Mouse (Mus musculus): ENCODE results near the gene Dcps. TPM values are rescaled to one million over a fixed set of nuclear protein-coding genes. Genes with fewer than 3 reads are reported as not detected.

Dcps gene
- polyA plus RNA-seq, 1 experiment from 2014 or later = 63.7 TPM

- Histone ChIP-seq H3K27me3 (no peaks in the 10 kb centered on the region), H3K9ac (no peak overlapping the region), H3K9me3 (replicated peaks) (no peaks in the 10 kb centered on the region), H3K4me1 (peaks cover 12% of the 10 kb centered on the region), H3K4me3 (replicated peaks) (no peak overlapping the region), H3K4me2 (replicated peaks) (no peak overlapping the region), H3K36me3 (peaks cover 12% of the 10 kb centered on the region; the same call in 1 of the 2 replicates), H3K27ac (replicated peaks) (no peak overlapping the region)
- no peak for ATAC-seq (ENCODE audit: insufficient number of reproducible peaks, low FRiP score, low TSS enrichment, low read depth)
- 86% methylated on average over 1 of the region's 1 CpGs for WGBS
Observed at GRCm38 (mm10) chr9:35173331-35173730, 2.5 kb downstream of the Dcps start.

- Histone ChIP-seq H3K9ac (no peak overlapping the region), H3K4me2 (replicated peaks) (no peak overlapping the region), H3K36me3 (peaks cover 12% of the 10 kb centered on the region; the same call in 1 of the 2 replicates), H3K4me3 (replicated peaks) (no peak overlapping the region), H3K27me3 (no peaks in the 10 kb centered on the region), H3K4me1 (peaks cover 11% of the 10 kb centered on the region), H3K27ac (replicated peaks) (no peak overlapping the region), H3K9me3 (replicated peaks) (no peaks in the 10 kb centered on the region)
- ATAC-seq (ENCODE audit: insufficient number of reproducible peaks, low FRiP score, low TSS enrichment, low read depth) = no peak
- 91% methylated on average over 7 of the region's 7 CpGs for WGBS
Observed at GRCm38 (mm10) chr9:35170071-35170470, 5.8 kb downstream of the Dcps start.

GRCm38 (mm10) chr9:35166798-35167635 lies 8.8 kb downstream of the Dcps start:
- Histone ChIP-seq H3K9me3 (replicated peaks) (no peaks in the 10 kb centered on the region), H3K36me3 (peaks cover 12% of the 10 kb centered on the region; the same call in 1 of the 2 replicates), H3K27ac (replicated peaks) (no peak overlapping the region), H3K4me3 (replicated peaks) (no peak overlapping the region), H3K4me2 (replicated peaks) (no peak overlapping the region), H3K27me3 (no peaks in the 10 kb centered on the region), H3K9ac (no peak overlapping the region), H3K4me1 (no peaks in the 10 kb centered on the region)
- no peak for ATAC-seq (ENCODE audit: insufficient number of reproducible peaks, low FRiP score, low TSS enrichment, low read depth)
- WGBS = 30% methylated on average over 9 of the region's 9 CpGs

GRCm38 (mm10) chr9:35166144-35166797 lies 9.6 kb downstream of the Dcps start:
- 31% methylated on average over 3 of the region's 3 CpGs for WGBS
- H3K27ac ChIP-seq (replicated peaks) = no peak overlapping the region
- H3K4me3 ChIP-seq (replicated peaks) = no peak overlapping the region
- H3K4me2 ChIP-seq (replicated peaks) = no peak overlapping the region
- H3K9ac ChIP-seq = no peak overlapping the region
- no peaks in the 10 kb centered on the region for H3K27me3 ChIP-seq
- no peaks in the 10 kb centered on the region for H3K4me1 ChIP-seq
- no peak for ATAC-seq (ENCODE audit: insufficient number of reproducible peaks, low FRiP score, low TSS enrichment, low read depth)
- no peaks in the 10 kb centered on the region for H3K9me3 ChIP-seq (replicated peaks)
- peaks cover 12% of the 10 kb centered on the region; the same call in 1 of the 2 replicates for H3K36me3 ChIP-seq

GRCm38 (mm10) chr9:35164142-35164874 lies 11.6 kb downstream of the Dcps start:
- peaks cover 5% of the 10 kb centered on the region; the same call in 1 of the 2 replicates for H3K4me1 ChIP-seq
- no peaks in the 10 kb centered on the region for H3K27me3 ChIP-seq
- H3K9ac ChIP-seq = no peak overlapping the region
- no peak overlapping the region for H3K4me3 ChIP-seq (replicated peaks)
- no peak overlapping the region for H3K27ac ChIP-seq (replicated peaks)
- H3K9me3 ChIP-seq (replicated peaks) = no peaks in the 10 kb centered on the region
- no peak for ATAC-seq (ENCODE audit: insufficient number of reproducible peaks, low FRiP score, low TSS enrichment, low read depth)
- H3K36me3 ChIP-seq = peaks cover 3% of the 10 kb centered on the region; the same call in 1 of the 2 replicates
- WGBS = 71% methylated on average over 5 of the region's 5 CpGs
- no peak overlapping the region for H3K4me2 ChIP-seq (replicated peaks)

- no peak overlapping the region for H3K4me3 ChIP-seq (replicated peaks)
- no peaks in the 10 kb centered on the region for H3K9me3 ChIP-seq (replicated peaks)
- 88% methylated on average over 11 of the region's 11 CpGs for WGBS
- no peak overlapping the region for H3K27ac ChIP-seq (replicated peaks)
- H3K4me2 ChIP-seq (replicated peaks) = no peak overlapping the region
- ATAC-seq (ENCODE audit: insufficient number of reproducible peaks, low FRiP score, low TSS enrichment, low read depth) = no peak
- no peaks in the 10 kb centered on the region for H3K36me3 ChIP-seq
- H3K4me1 ChIP-seq = peaks cover 5% of the 10 kb centered on the region; the same call in 1 of the 2 replicates
- H3K27me3 ChIP-seq = no peaks in the 10 kb centered on the region
- no peak overlapping the region for H3K9ac ChIP-seq
Observed at GRCm38 (mm10) chr9:35163011-35163690, 12.7 kb downstream of the Dcps start.

GRCm38 (mm10) chr9:35161721-35162120 lies 14.1 kb downstream of the Dcps start:
- no peaks in the 10 kb centered on the region for H3K36me3 ChIP-seq
- H3K4me1 ChIP-seq = peaks cover 12% of the 10 kb centered on the region
- H3K4me3 ChIP-seq (replicated peaks) = no peak overlapping the region
- no peak for ATAC-seq (ENCODE audit: insufficient number of reproducible peaks, low FRiP score, low TSS enrichment, low read depth)
- WGBS = 85% methylated on average over 7 of the region's 7 CpGs
- no peak overlapping the region for H3K27ac ChIP-seq (replicated peaks)
- H3K9me3 ChIP-seq (replicated peaks) = no peaks in the 10 kb centered on the region
- H3K4me2 ChIP-seq (replicated peaks) = no peak overlapping the region
- no peak overlapping the region for H3K9ac ChIP-seq
- no peaks in the 10 kb centered on the region for H3K27me3 ChIP-seq

GRCm38 (mm10) chr9:35160662-35161061 lies 15.2 kb downstream of the Dcps start:
- Histone ChIP-seq H3K9ac (no peak overlapping the region), H3K27me3 (no peaks in the 10 kb centered on the region), H3K27ac (replicated peaks) (no peak overlapping the region), H3K4me1 (peaks cover 23% of the 10 kb centered on the region), H3K9me3 (replicated peaks) (no peaks in the 10 kb centered on the region), H3K4me2 (replicated peaks) (no peak overlapping the region), H3K4me3 (replicated peaks) (no peak overlapping the region), H3K36me3 (no peaks in the 10 kb centered on the region)
- no peak for ATAC-seq (ENCODE audit: insufficient number of reproducible peaks, low FRiP score, low TSS enrichment, low read depth)
- WGBS = 61% methylated on average over 2 of the region's 2 CpGs

GRCm38 (mm10) chr9:35158477-35158876 lies 17.4 kb downstream of the Dcps start:
- no peak overlapping the region for H3K4me2 ChIP-seq (replicated peaks)
- peaks cover 27% of the 10 kb centered on the region for H3K4me1 ChIP-seq
- H3K36me3 ChIP-seq = no peaks in the 10 kb centered on the region
- no peak overlapping the region for H3K27ac ChIP-seq (replicated peaks)
- ATAC-seq (ENCODE audit: insufficient number of reproducible peaks, low FRiP score, low TSS enrichment, low read depth) = no peak
- H3K9ac ChIP-seq = no peak overlapping the region
- no peaks in the 10 kb centered on the region for H3K9me3 ChIP-seq (replicated peaks)
- 78% methylated on average over 3 of the region's 3 CpGs for WGBS
- no peaks in the 10 kb centered on the region for H3K27me3 ChIP-seq
- no peak overlapping the region for H3K4me3 ChIP-seq (replicated peaks)

- peak overlapping the region; percentile 92 for H3K27ac ChIP-seq (replicated peaks)
- 66% methylated on average over 4 of the region's 4 CpGs for WGBS
- peaks cover 27% of the 10 kb centered on the region for H3K4me1 ChIP-seq
- no peak overlapping the region for H3K4me2 ChIP-seq (replicated peaks)
- H3K9me3 ChIP-seq (replicated peaks) = no peaks in the 10 kb centered on the region
- no peak overlapping the region for H3K4me3 ChIP-seq (replicated peaks)
- H3K9ac ChIP-seq = no peak overlapping the region
- H3K27me3 ChIP-seq = no peaks in the 10 kb centered on the region
- ATAC-seq (ENCODE audit: insufficient number of reproducible peaks, low FRiP score, low TSS enrichment, low read depth) = no peak
- H3K36me3 ChIP-seq = no peaks in the 10 kb centered on the region
Observed at GRCm38 (mm10) chr9:35156862-35157261, 19.0 kb downstream of the Dcps start.
